Mouse (Mus musculus) c-Kit-positive CD71-positive TER-119-positive erythroid progenitor cells, embryonic 14.5 days (primary cell): ENCODE results near the gene Apeh.

ENCODE experiments used
- DNase-seq: peaks from one replicate; pipeline ENCODE4 v3.0.0-alpha.2; 2013; ENCODE audit warnings: low spot score

The Apeh gene

GRCm38 (mm10) chr9:108051184-108051930 is 43.0 kb downstream of the Apeh start:
- no peak for DNase-seq

GRCm38 (mm10) chr9:108049561-108050251 is 44.7 kb downstream of the Apeh start:
- DNase-seq, result no peak

GRCm38 (mm10) chr9:108049016-108049455 is 45.4 kb downstream of the Apeh start, which contains the start of gene Gmppb:
Gmppb (plus strand) TSS chr9:108049242.
- DNase-seq, result peak; percentile 97

- peak; percentile 57 for DNase-seq
These were observed 45.8 kb downstream of the Apeh start for GRCm38 (mm10) chr9:108048566-108048955.

GRCm38 (mm10) chr9:108047601-108048565 is 46.5 kb downstream of the Apeh start:
- DNase-seq, result peak; percentile 62

- no peak for DNase-seq
These were observed 47.8 kb downstream of the Apeh start for GRCm38 (mm10) chr9:108046582-108046981.

GRCm38 (mm10) chr9:108044751-108045492 is 49.5 kb downstream of the Apeh start:
- DNase-seq, result no peak
